Mouse (Mus musculus) midbrain, postnatal 0 days (tissue): Measurements from ENCODE around the gene Rhod. TPM values are rescaled to one million over a fixed set of nuclear protein-coding genes. Genes with fewer than 3 reads are reported as not detected.

Experiments used
- ATAC-seq: fragments of 200-750 bp; cut with Nextera tagmentation; 2 replicates; pipeline ENCODE4 v1.8.0; 2017; ENCODE audit warnings: moderate number of reproducible peaks, mild to moderate bottlenecking, moderate TSS enrichment, moderate library complexity; ENCODE audit not compliant: low FRiP score
- DNase-seq: peaks from one replicate; pipeline ENCODE4 v3.0.0-alpha.2; 2015; ENCODE audit warnings: low spot score
- H3K27ac ChIP-seq: fragments of 300-500 bp; sonication (generic); 2 replicates; pipeline ENCODE4 v1.5.1; 2014; ENCODE audit warnings: low read depth, mild to moderate bottlenecking, low read length, mixed read lengths
- H3K27me3 ChIP-seq: fragments of 300-500 bp; sonication (generic); 2 replicates; pipeline ENCODE4 v1.6.1; 2014; ENCODE audit warnings: low read length, control low read depth, mixed read lengths; ENCODE audit not compliant: insufficient read depth
- H3K36me3 ChIP-seq: fragments of 300-500 bp; sonication (generic); 2 replicates; pipeline ENCODE4 v1.6.1; 2014; ENCODE audit warnings: low read length, control low read depth, mixed read lengths; ENCODE audit not compliant: insufficient read depth
- H3K4me1 ChIP-seq: fragments of 300-500 bp; sonication (generic); 2 replicates; pipeline ENCODE4 v1.6.1; 2014; ENCODE audit warnings: mild to moderate bottlenecking, control low read depth, antibody characterized with exemption, low read length, mixed read lengths; ENCODE audit not compliant: insufficient read depth
- H3K4me2 ChIP-seq: fragments of 300-500 bp; sonication (generic); 2 replicates; pipeline ENCODE4 v1.6.1; 2014; ENCODE audit warnings: low read depth, mild to moderate bottlenecking, low read length, mixed read lengths; ENCODE audit not compliant: poor library complexity, severe bottlenecking
- H3K4me3 ChIP-seq: fragments of 300-500 bp; sonication (generic); 2 replicates; pipeline ENCODE4 v1.5.1; 2014; ENCODE audit warnings: low read depth, mild to moderate bottlenecking, low read length, moderate library complexity
- H3K9ac ChIP-seq: fragments of 300-500 bp; sonication (generic); replicated peaks from 2 replicates; pipeline ENCODE4 v1.6.1; 2014; ENCODE audit warnings: mild to moderate bottlenecking, low read length, moderate library complexity, mixed read lengths; ENCODE audit not compliant: poor library complexity, severe bottlenecking
- H3K9me3 ChIP-seq: fragments of 300-500 bp; sonication (generic); 2 replicates; pipeline ENCODE4 v1.6.1; 2016; ENCODE audit warnings: low read length, control low read depth
- CTCF ChIP-seq: IDR thresholded peaks from 2 replicates; pipeline ENCODE4 v1.5.1; 2016; ENCODE audit warnings: antibody characterized with exemption, mild to moderate bottlenecking
- WGBS: fragments of 180-500 bp; shearing (Covaris S2); extraction: QIAGEN DNeasy Blood & Tissue Kit; methylation state at CpG from one replicate; pipeline ENCODE4 v1.1.7; 2014; 5-methylcytosine and 5-hydroxymethylcytosine counted together
- polyA plus RNA-seq: library from polyadenylated mRNA; unstranded; fragments of >200 nt; fragmentation: Nextera tagmentation; extraction: Ambion mirVana; gene quantifications from 2 replicates; pipeline ENCODE4 v1.2.1, GENCODE M21; 2015
- total RNA-seq: library from RNA; depleted of rRNA; stranded (reverse); fragments of >200 nt; gene quantifications from 2 replicates; pipeline ENCODE4 v1.2.3, GENCODE M21; 2014

The Rhod gene
- total and polyA plus RNA-seq, 2 experiments from 2014 or later = 2.7 to 6.2 TPM

GRCm38 (mm10) chr19:4437886-4438285, 1.3 kb downstream of the Rhod start:
- WGBS = 74% methylated on average over 6 of the region's 6 CpGs
- no peak for TF ChIP-seq CTCF

DNA sequence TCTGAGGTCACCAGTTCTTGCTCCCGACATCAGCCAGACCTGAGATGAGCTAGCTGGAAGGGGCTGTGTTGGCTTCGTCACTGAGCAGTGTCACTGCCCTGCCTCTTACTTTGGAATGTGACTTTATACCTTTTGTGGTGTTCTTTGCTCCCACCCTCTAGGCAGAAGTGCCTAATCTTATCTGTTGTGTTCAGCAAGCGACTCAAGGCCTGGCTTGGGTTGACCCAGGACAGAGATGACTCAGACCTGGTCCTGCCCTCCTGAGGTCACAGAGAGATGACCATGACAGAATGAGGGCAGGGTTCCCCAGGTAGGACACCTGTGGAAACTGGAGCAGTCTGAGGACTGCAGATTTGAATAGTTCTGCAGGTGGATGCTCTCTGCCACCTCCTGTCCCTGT, 3.0 kb downstream of the Rhod start:
- WGBS = 86% methylated on average over 3 of the region's 3 CpGs

More at GRCm38 (mm10) chr19:4437886-4438285, 1.3 kb downstream of the Rhod start:
- Histone ChIP-seq H3K4me3 (no peak overlapping the region), H3K9ac (no peak overlapping the region), H3K27ac (no peak overlapping the region), H3K36me3 (no peaks in the 10 kb centered on the region), H3K27me3 (peaks cover 18% of the 10 kb centered on the region), H3K4me1 (peaks cover 7% of the 10 kb centered on the region; the same call in 1 of the 2 replicates), H3K9me3 (no peaks in the 10 kb centered on the region), H3K4me2 (no peak overlapping the region)
- DNase-seq (no peak), ATAC-seq (no peak)

DNA sequence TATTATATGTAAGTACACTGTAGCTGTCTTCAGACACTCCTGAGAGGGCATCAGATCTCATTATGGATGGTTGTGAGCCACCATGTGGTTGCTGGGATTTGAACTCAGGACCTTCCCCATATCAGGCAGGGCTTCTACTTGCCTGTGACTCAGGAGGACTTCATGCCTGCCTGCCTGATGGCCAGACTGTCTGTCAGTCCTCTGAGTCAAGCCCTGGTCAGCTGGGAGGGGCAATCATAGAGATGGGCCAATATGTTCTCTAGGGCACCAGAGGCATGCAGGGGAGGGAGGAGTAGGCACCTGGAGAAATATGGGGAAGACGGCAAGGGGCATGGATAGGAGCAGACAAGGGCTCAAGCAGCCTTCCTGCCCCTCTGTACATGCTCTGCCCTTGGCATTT, 4.2 kb downstream of the Rhod start:
- TF ChIP-seq CTCF = no peak
- 90% methylated on average over 1 of the region's 1 CpGs for WGBS
- H3K4me2 ChIP-seq = no peak overlapping the region
- peaks cover 10% of the 10 kb centered on the region for H3K27me3 ChIP-seq
- ATAC-seq (no peak), DNase-seq (no peak)
- H3K9me3 ChIP-seq = no peaks in the 10 kb centered on the region
- no peak overlapping the region for H3K27ac ChIP-seq
- no peak overlapping the region for H3K9ac ChIP-seq
- peaks cover 7% of the 10 kb centered on the region; the same call in 1 of the 2 replicates for H3K4me1 ChIP-seq
- H3K36me3 ChIP-seq = no peaks in the 10 kb centered on the region
- no peak overlapping the region for H3K4me3 ChIP-seq

More for the DNA sequence above, 3.0 kb downstream of the Rhod start:
- peaks cover 7% of the 10 kb centered on the region; the same call in 1 of the 2 replicates for H3K4me1 ChIP-seq
- no peak for TF ChIP-seq CTCF
- H3K9me3 ChIP-seq = no peaks in the 10 kb centered on the region
- DNase-seq (no peak), ATAC-seq (no peak)
- no peak overlapping the region for H3K27ac ChIP-seq
- H3K9ac ChIP-seq = no peak overlapping the region
- H3K36me3 ChIP-seq = no peaks in the 10 kb centered on the region
- H3K4me3 ChIP-seq = no peak overlapping the region
- H3K27me3 ChIP-seq = peaks cover 18% of the 10 kb centered on the region
- no peak overlapping the region for H3K4me2 ChIP-seq

- no peak for ATAC-seq
- DNase-seq = no peak
- no peaks in the 10 kb centered on the region for H3K4me1 ChIP-seq
- H3K4me2 ChIP-seq = no peak overlapping the region
- WGBS = 80% methylated on average over 1 of the region's 1 CpGs
- no peaks in the 10 kb centered on the region for H3K36me3 ChIP-seq
- H3K27me3 ChIP-seq = peaks cover 6% of the 10 kb centered on the region
- no peak overlapping the region for H3K27ac ChIP-seq
- no peaks in the 10 kb centered on the region for H3K9me3 ChIP-seq
- no peak overlapping the region for H3K4me3 ChIP-seq
- TF ChIP-seq CTCF = no peak
- H3K9ac ChIP-seq = no peak overlapping the region
Measured at GRCm38 (mm10) chr19:4433756-4434155, 5.5 kb downstream of the Rhod start.

DNA sequence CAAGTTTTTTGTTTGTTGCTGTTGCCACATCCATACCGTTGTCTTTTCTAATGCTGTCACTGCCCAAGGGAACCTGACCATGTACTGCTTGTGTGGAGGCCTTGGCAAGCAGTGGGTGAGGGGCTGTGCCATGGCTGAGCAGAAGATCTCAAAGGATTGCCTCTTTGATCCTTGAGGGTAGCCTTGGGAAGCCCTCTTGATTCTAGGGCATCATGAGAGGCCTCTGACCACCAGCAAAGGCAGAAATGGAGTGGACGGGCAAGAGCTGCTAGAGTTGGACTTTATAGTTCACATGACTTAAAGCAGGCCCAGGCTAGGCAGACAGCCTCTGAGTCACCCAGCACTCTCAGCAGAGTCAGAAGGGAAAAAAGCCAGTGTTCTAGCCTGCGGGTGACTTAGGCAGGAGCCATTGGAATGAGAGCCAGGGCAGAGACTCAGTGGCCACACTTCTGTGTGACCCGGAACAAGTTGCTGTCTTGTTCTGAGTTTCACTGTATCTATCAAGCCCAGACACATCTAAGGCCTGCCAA, 9.1 kb downstream of the Rhod start:
- WGBS = 91% methylated on average over 4 of the region's 4 CpGs
- Histone ChIP-seq H3K9ac (no peak overlapping the region), H3K27ac (no peak overlapping the region), H3K4me1 (no peaks in the 10 kb centered on the region), H3K36me3 (no peaks in the 10 kb centered on the region), H3K27me3 (no peaks in the 10 kb centered on the region), H3K4me3 (no peak overlapping the region), H3K4me2 (no peak overlapping the region), H3K9me3 (no peaks in the 10 kb centered on the region)
- ATAC-seq (no peak), DNase-seq (no peak)
- TF ChIP-seq CTCF = no peak

- no peaks in the 10 kb centered on the region for H3K36me3 ChIP-seq
- TF ChIP-seq CTCF = peak; percentile 46
- no peak overlapping the region for H3K4me2 ChIP-seq
- H3K9me3 ChIP-seq = no peaks in the 10 kb centered on the region
- DNase-seq (no peak), ATAC-seq (no peak)
- no peak overlapping the region for H3K27ac ChIP-seq
- H3K4me1 ChIP-seq = no peaks in the 10 kb centered on the region
- H3K9ac ChIP-seq = no peak overlapping the region
- no peaks in the 10 kb centered on the region for H3K27me3 ChIP-seq
- WGBS = 75% methylated on average over 19 of the region's 19 CpGs
- H3K4me3 ChIP-seq = no peak overlapping the region
Measured at GRCm38 (mm10) chr19:4425610-4426366, 13.4 kb downstream of the Rhod start.
